Mouse (Mus musculus): ENCODE results near the gene Fcgrt.

- TF ChIP-seq MAZ (IDR thresholded peaks at IDR 0.05; ENCODE audit: low read depth, low read length) (no peak), CTCF (conservative IDR thresholded peaks at IDR 0.05 in 1 of 2, IDR thresholded peaks at IDR 0.05 in 1 of 2; ENCODE audit: low read depth in 2 of 2, low read length in 2 of 2) (no peak), NELFE (IDR thresholded peaks at IDR 0.05; ENCODE audit: low read depth, low read length) (no peak)
Observed at GRCm38 (mm10) chr7:45129776-45130512, 26.3 kb upstream of the Fcgrt start.
